Mouse (Mus musculus) heart, adult 18-20 months (tissue): ENCODE measurements around the gene Limch1. TPM values are rescaled to one million over a fixed set of nuclear protein-coding genes. Genes with fewer than 3 reads are reported as not detected.

ENCODE experiments used
- DNase-seq, 2 experiments: peaks; one replicate each; pipeline ENCODE4 v3.0.0; 2021 to 2022; ENCODE audit warnings: mixed read lengths in 1 of 2
- total RNA-seq, 2 experiments: library from RNA; stranded (reverse); gene quantifications; 2 replicates each; pipeline ENCODE4 v1.2.3; 2021

The Limch1 gene
- total RNA-seq, 2 experiments from 2014 or later, result 237 to 240 TPM

GRCm38 (mm10) chr5:66826844-66827243 is 81.2 kb downstream of the Limch1 start:
- no peak for DNase-seq

GRCm38 (mm10) chr5:66829505-66829904 is 83.9 kb downstream of the Limch1 start:
- no peak for DNase-seq

- DNase-seq, result no peak
These were observed 84.6 kb downstream of the Limch1 start for GRCm38 (mm10) chr5:66830206-66830605.

GRCm38 (mm10) chr5:66834756-66835155 is 89.1 kb downstream of the Limch1 start:
- DNase-seq, result no peak

- no peak for DNase-seq
These were observed 91.3 kb downstream of the Limch1 start for GRCm38 (mm10) chr5:66836892-66837291.

GRCm38 (mm10) chr5:66841971-66842370 is 96.3 kb downstream of the Limch1 start:
- DNase-seq, result peak; percentile 59 to 74

GRCm38 (mm10) chr5:66842776-66843175 is 97.1 kb downstream of the Limch1 start:
- DNase-seq, result peak; percentile 27 to 43

- peak; percentile 52 to 69 for DNase-seq
These were observed 102.5 kb downstream of the Limch1 start for GRCm38 (mm10) chr5:66848136-66848535.

- peak; percentile 44 to 52 for DNase-seq
These were observed 103.5 kb downstream of the Limch1 start for GRCm38 (mm10) chr5:66849148-66849547.

GRCm38 (mm10) chr5:66850721-66851251 is 105.2 kb downstream of the Limch1 start:
- no peak for DNase-seq

GRCm38 (mm10) chr5:66851708-66852107 is 106.1 kb downstream of the Limch1 start:
- DNase-seq, result no peak

- DNase-seq, result no peak
These were observed 108.6 kb downstream of the Limch1 start for GRCm38 (mm10) chr5:66854263-66854662.

- DNase-seq, result no peak
These were observed 109.9 kb downstream of the Limch1 start for GRCm38 (mm10) chr5:66855358-66856107.

- DNase-seq, result no peak
These were observed 113.9 kb downstream of the Limch1 start for GRCm38 (mm10) chr5:66859506-66859905.

GRCm38 (mm10) chr5:66861232-66862035 is 115.8 kb downstream of the Limch1 start:
- DNase-seq, result peak; percentile 64 to 69

GRCm38 (mm10) chr5:66862151-66862550 is 116.5 kb downstream of the Limch1 start:
- no peak for DNase-seq

GRCm38 (mm10) chr5:66865229-66865628 is 119.6 kb downstream of the Limch1 start:
- no peak for DNase-seq

- DNase-seq, result peak; percentile 36 to 53
These were observed 120.4 kb downstream of the Limch1 start for GRCm38 (mm10) chr5:66866019-66866418.

GRCm38 (mm10) chr5:66869545-66869944 is 123.9 kb downstream of the Limch1 start:
- DNase-seq, result no peak

GRCm38 (mm10) chr5:66871521-66872050 is 126.0 kb downstream of the Limch1 start:
- DNase-seq, result peak in 1 of 2 experiments; percentile 50

- DNase-seq, result peak; percentile 81 to 86
These were observed 126.4 kb downstream of the Limch1 start for GRCm38 (mm10) chr5:66872053-66872452.

- no peak for DNase-seq
These were observed 127.1 kb downstream of the Limch1 start for GRCm38 (mm10) chr5:66872681-66873080.
